Mouse (Mus musculus): ENCODE results near the gene Aoah. TPM values are rescaled to one million over a fixed set of nuclear protein-coding genes. Genes with fewer than 3 reads are reported as not detected.

Aoah gene
- 0.24 TPM for polyA plus RNA-seq (2017; shearing (Covaris generic))

GRCm38 (mm10) chr13:20793901-20794300 lies at the start of gene Aoah:
Gene Aoah, plus strand, starts transcription at chr13:20794113.

GRCm38 (mm10) chr13:21074847-21075246 lies 280.9 kb downstream of the Aoah start, which contains the start of gene Olfr1370:
Gene Olfr1370, minus strand, starts transcription at chr13:21074947.

Data from CD4-positive, CD25-positive, alpha-beta regulatory T cell (primary cell).